Mouse (Mus musculus) right cerebral cortex, postnatal 14 days (tissue): ENCODE results near the gene Clec4a4.
"Not testable (repeated sequence)": the region's sequence is repeated elsewhere in the genome, so short reads cannot be mapped to it uniquely, and the experiment has no call there.

Experiments used
- DNase-seq: peaks from one replicate; pipeline ENCODE4 v3.0.0; 2022

Clec4a4 gene

GRCm38 (mm10) chr6:122989876-122990437 lies at the start of gene Clec4a4:
Gene Clec4a4, plus strand, starts transcription at chr6:122990367.
- DNase-seq = no peak

GRCm38 (mm10) chr6:122946760-122947159 lies 43.4 kb upstream of the Clec4a4 start:
- DNase-seq = no peak

DNA sequence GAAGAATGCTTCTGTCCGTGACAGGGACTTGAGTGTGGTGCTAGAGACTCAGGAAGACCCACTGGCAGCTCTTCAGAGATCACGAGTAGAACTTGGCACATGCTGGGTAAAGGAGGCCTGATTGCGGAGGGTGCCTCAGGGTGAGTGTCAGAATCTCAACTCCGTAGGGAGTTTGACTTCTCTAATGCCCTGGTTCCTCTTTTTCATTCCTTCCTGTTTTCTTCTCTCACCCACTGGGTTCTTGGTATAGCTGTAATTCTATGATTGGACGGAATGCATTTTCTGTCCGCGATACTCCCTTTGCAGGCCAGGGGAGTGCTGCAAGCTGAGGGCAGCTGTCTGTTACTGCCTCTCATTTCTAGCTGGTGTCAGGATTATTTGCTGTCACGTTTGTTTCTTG lies 37.8 kb upstream of the Clec4a4 start, which contains the start of gene Clec4a3:
Gene Clec4a3, plus strand, starts transcription at position 115 of the 400 bp plus-strand sequence.
- no peak for DNase-seq

GRCm38 (mm10) chr6:122964562-122964961 lies 25.6 kb upstream of the Clec4a4 start:
- DNase-seq = no peak

DNA sequence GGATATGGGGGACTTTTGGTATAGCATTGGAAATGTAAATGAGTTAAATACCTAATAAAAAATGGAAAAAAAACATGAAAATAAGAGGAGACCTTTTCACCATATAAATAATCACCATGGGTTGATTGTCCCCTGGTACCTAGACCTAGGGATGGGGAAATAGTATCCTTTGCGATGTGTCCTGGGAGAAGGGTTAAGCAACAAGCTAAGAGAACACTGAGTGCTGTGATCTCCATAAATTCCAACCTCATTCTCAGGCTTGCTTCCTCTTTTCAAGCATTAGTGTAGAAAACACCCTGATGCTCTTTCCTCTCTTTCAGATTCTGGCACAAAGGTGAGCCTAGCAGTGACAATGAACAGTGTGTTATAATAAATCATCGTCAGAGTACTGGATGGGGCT lies 21.1 kb upstream of the Clec4a4 start:
- DNase-seq = no peak

DNA sequence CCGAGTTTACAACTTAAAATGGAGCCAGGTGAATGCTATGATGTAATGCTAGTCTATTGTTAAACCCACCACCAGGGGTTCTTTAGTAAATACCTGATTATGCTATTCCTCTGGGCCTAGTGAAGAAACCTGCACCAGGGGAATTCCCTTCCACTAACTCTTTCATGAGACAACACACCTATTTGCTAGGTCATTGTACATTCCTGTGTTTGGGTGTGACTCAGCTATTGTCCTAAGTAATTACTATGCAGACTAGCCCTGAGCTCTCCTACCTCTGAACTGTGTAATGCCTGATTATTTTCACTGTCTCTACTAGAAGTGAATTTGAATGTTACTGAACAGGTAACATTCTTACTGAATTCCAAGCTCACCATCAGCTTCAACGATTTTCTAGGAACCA lies 14.5 kb downstream of the Clec4a4 start:
- not testable (repeated sequence) for DNase-seq

DNA sequence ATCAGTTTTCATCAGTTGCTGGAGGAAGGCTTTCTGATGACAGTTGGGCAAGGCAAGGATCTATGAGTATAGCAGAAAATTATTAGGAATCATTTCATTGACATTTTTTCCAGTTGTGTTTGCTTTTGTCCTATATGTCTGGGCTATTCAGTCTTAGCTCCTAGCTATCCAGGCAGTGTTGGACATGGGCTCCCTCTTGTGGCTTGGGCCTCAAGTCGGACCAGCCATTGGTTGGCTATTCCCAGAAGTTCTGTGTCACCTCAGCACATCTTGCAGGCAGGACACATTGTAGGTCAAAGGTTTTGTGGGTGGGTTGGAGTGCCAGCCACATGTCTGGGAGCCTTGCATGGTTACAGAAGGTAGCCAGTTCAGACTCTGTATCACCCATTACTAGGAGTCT lies 15.4 kb downstream of the Clec4a4 start:
- DNase-seq = no peak

GRCm38 (mm10) chr6:123049742-123050372 lies 59.7 kb downstream of the Clec4a4 start, which contains the start of gene Clec4b1:
Gene Clec4b1, plus strand, starts transcription at chr6:123049962.
- no peak for DNase-seq
